Mouse (Mus musculus) liver, adult (tissue): ENCODE data around the gene Phactr4.

ENCODE experiments used
- GATA4 ChIP-seq: IDR thresholded peaks from 2 replicates; pipeline ENCODE4 v1.6.1; 2014; ENCODE audit warnings: mild to moderate bottlenecking, low read length; ENCODE audit not compliant: insufficient replicate concordance

The Phactr4 gene

DNA sequence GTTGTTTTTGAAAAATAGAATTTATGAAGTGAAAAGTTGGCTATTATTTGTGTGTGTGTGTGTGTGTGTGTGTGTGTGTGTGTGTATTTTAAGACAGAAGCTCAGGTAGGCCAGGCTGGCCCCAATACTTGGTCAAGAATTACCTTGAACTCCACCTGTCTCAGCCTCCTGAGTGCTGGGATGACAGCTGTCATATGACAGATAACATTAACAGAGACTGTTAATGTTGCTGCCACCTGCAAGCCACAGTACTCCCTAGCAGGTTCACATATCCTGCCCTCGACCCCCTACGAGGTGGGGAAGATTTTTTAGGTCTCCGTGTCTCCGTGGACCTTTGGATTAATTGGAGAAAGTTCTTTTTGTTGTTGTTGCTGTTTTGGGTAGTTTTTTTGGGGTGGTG lies 5.2 kb upstream of the Phactr4 start:
- no peak for TF ChIP-seq GATA4

GRCm38 (mm10) chr4:132426021-132426420 lies 3.7 kb upstream of the Phactr4 start:
- TF ChIP-seq GATA4: no peak

DNA sequence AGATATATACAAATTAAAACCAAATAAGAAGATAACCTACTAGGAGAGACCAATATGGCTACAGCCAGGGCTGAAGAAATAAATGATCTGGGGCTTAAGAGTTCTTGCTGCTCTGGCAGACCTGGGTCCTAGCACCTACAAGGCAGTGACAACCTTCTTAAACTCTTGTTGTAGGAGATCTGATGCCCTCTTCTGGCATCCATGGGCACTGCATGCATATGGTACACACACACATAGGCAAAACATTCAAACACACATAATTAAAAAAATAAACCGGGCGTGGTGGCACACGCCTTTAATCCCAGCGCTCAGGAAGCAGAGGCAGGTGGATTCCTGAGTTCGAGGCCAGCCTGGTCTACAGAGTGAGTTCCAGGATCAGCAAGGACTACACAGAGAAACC lies 2.5 kb upstream of the Phactr4 start:
- no peak for TF ChIP-seq GATA4

GRCm38 (mm10) chr4:132421556-132421922 lies 750 bp downstream of the Phactr4 start:
- TF ChIP-seq GATA4: no peak

DNA sequence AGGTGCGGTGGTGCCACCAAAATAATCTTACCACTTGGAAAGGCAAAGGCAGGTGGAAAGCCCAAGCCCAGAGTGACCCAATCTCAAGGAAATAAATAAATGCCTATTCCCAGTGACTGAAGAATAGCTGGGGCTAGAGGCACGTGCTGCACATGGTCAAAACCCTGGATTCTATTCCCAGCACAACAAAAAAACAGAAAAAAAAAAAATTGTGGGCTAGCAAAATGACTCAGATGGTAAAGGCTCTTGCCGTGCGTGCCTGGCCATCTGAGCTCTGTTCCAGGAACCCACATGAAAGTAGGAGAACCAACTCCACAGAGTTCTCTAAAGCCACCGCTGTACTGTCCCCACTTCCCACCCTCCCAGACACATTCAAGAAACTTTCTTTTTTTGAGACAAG lies 1.8 kb downstream of the Phactr4 start:
- TF ChIP-seq GATA4: no peak

DNA sequence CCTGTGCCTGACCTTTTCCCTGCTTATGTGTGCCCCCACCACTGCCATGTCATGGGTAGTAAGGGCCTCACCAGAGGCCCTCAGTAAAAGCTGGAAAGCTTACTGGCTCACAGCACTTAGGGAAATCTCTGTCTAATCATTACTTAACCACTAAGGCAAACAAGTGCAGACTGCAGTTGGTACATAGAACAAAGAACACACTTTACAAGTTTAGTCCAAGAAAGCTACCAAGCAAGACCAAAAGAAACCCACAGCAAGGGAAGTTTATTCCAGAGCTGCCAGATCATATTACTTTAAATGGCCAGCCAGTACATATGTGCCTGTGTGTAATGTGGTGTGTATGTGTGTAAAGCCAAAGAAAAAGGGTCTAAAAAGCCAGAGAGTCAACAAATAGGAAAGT lies 6.3 kb downstream of the Phactr4 start:
- TF ChIP-seq GATA4: no peak

DNA sequence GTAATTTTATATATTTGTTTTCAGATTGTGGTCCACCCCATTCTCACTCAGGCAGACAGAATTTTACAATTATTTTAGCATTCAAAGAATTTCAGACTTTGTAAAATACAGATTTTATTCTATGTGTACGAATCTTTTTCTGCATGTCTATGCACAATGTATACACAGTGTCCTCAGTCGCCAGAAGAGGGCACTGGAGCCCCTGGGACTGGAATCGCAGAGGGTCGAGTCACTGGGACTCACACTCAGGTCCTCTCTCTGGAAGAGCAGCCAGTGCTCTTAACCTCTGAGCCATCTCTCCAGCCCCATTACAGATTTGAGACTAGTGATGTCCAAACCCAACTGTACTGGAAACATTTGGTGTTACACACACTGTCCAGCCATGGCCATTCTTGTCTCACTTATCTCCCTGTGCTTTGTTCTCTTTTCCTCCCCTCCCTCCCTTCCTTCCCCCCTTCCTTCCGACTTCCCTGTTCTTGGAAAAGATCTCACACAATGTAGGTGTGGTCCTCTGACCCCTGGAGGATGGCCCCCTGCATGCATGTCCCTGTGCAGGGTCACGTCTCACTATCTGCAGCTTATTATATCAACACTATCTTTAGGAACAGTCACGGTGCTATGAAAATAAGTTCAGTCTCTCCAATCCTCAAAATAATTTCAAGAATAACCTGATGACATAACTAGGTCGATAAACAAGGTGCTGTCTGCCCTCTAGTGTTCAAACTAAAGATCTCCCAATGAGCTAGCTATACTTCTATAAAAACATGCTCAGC lies 10.8 kb downstream of the Phactr4 start:
- TF ChIP-seq GATA4: peak; percentile 93

- TF ChIP-seq GATA4: no peak
Measured at GRCm38 (mm10) chr4:132409587-132410229, 12.6 kb downstream of the Phactr4 start.

DNA sequence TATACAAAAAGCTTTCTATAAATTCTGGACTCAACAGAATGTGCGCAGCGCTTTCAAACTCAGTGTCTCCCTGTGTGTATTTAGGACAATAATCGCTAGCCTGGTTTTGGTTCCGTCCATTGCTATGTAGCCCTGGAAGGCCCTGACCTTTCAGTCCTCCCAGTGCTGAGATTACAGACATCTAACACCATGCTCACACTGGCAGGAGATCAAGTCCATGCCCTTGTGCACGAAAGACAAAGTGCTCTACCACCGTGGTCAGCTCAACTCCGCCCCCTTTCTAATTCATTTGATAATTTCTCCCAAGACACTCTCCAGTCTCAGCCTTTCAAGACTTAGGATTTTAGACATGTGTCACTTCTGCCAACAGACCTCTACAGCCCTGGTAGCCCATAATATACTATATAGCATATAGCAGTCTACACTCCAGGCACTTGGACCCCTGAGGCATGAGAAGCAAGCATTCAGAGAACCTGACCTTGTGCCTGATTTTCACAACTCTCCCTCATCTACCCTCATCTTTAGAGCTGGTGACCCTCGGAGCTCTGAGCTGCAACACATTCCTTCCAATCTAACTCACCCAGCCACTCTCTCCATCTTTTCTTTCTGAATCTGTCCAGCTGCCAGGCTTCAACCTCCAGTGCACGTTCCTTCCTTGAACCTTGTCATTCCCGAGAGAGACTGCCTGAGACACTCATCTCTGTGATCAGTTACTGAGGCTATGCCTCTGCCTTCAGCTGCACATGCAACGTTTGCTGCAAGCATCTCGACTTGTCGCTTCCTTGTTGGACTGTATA lies 15.7 kb downstream of the Phactr4 start:
- no peak for TF ChIP-seq GATA4

DNA sequence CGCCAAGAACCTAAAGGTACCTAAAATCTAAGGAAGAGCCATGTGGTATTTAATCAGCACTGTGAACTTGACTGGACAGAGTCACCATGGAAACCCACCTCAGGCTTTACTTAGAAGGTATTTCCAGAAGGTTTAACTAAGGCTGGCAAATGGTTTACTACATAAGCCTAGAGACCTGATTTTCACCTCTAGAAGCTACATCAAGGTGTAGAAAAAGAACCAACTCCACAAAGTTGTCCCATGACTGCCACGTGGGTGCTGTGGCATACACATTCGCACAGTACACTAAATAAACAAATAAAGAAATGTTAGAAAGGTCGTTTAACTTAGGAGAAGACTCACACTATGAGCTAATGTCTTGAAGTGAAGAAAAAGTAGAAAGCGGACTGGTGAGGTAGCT lies 17.7 kb downstream of the Phactr4 start:
- no peak for TF ChIP-seq GATA4

GRCm38 (mm10) chr4:132403063-132403660 lies 19.1 kb downstream of the Phactr4 start:
- TF ChIP-seq GATA4: no peak

DNA sequence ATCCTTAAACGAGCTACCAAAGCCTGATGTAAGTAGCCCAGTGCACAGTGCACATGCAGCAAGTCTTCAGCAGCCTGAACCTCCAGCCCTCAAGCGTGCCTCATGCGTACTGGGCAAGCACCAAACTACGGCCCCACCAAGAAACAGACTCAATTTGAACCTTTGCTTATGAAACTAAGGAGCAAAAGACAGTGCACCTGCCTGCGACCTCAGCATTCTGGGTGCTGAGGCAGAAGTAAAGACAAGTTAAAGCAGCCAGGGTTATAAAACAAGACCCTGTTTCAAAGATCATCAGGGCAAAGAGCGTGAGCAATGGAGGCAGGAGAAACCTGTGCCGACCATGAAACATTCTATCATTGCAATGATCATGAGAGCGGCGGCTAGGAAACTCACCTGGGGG lies 21.3 kb downstream of the Phactr4 start:
- TF ChIP-seq GATA4: no peak

GRCm38 (mm10) chr4:132398863-132399262 lies 23.4 kb downstream of the Phactr4 start:
- TF ChIP-seq GATA4: no peak

- TF ChIP-seq GATA4: peak; percentile 45; the same call in 1 of the 2 replicates
Measured at GRCm38 (mm10) chr4:132398045-132398774, 24.1 kb downstream of the Phactr4 start.

- TF ChIP-seq GATA4: no peak
Measured at GRCm38 (mm10) chr4:132397120-132397519, 25.2 kb downstream of the Phactr4 start.
